Mouse (Mus musculus) neural tube, embryonic 13.5 days (tissue): ENCODE measurements around the gene Rcl1. TPM values are rescaled to one million over a fixed set of nuclear protein-coding genes. Genes with fewer than 3 reads are reported as not detected.

Experiments
- ATAC-seq: fragments of 200-750 bp; cut with Nextera tagmentation; 2 replicates; pipeline ENCODE4 v1.8.0; 2017; ENCODE audit warnings: low read depth, mild to moderate bottlenecking, moderate TSS enrichment, moderate library complexity
- H3K27ac ChIP-seq: fragments of 300-500 bp; sonication (generic); replicated peaks from 2 replicates; pipeline ENCODE4 v1.5.1; 2015; ENCODE audit warnings: moderate library complexity, mild to moderate bottlenecking, inconsistent platforms
- H3K27me3 ChIP-seq: fragments of 300-500 bp; sonication (generic); 2 replicates; pipeline ENCODE4 v1.6.1; 2015; ENCODE audit warnings: mild to moderate bottlenecking, inconsistent platforms
- H3K36me3 ChIP-seq: fragments of 300-500 bp; sonication (generic); 2 replicates; pipeline ENCODE4 v1.6.1; 2015; ENCODE audit warnings: mild to moderate bottlenecking, inconsistent platforms
- H3K4me1 ChIP-seq: fragments of 300-500 bp; sonication (generic); replicated peaks from 2 replicates; pipeline ENCODE4 v1.6.1; 2015; ENCODE audit warnings: inconsistent platforms
- H3K4me2 ChIP-seq: fragments of 300-500 bp; sonication (generic); 2 replicates; pipeline ENCODE4 v1.6.1; 2015; ENCODE audit warnings: inconsistent platforms, mild to moderate bottlenecking, moderate library complexity
- H3K4me3 ChIP-seq: fragments of 300-500 bp; sonication (generic); 2 replicates; pipeline ENCODE4 v1.5.1; 2015; ENCODE audit warnings: mild to moderate bottlenecking, inconsistent platforms
- H3K9ac ChIP-seq: fragments of 300-500 bp; sonication (generic); 2 replicates; pipeline ENCODE4 v1.6.1; 2015; ENCODE audit warnings: moderate library complexity, mild to moderate bottlenecking, inconsistent platforms
- H3K9me3 ChIP-seq: fragments of 300-500 bp; sonication (generic); 2 replicates; pipeline ENCODE4 v1.6.1; 2016; ENCODE audit warnings: inconsistent platforms
- WGBS: fragments of 180-500 bp; shearing (Covaris S2); methylation state at CpG from one replicate; pipeline ENCODE4 v1.1.7; 2015; 5-methylcytosine and 5-hydroxymethylcytosine counted together
- polyA plus RNA-seq: library from polyadenylated mRNA; unstranded; fragments of >200 nt; fragmentation: Nextera tagmentation; extraction: Ambion mirVana; gene quantifications from 2 replicates; pipeline ENCODE4 v1.2.1, GENCODE M21; 2015

Rcl1 gene
- polyA plus RNA-seq, 1 experiment from 2014 or later, result 32.8 TPM

DNA sequence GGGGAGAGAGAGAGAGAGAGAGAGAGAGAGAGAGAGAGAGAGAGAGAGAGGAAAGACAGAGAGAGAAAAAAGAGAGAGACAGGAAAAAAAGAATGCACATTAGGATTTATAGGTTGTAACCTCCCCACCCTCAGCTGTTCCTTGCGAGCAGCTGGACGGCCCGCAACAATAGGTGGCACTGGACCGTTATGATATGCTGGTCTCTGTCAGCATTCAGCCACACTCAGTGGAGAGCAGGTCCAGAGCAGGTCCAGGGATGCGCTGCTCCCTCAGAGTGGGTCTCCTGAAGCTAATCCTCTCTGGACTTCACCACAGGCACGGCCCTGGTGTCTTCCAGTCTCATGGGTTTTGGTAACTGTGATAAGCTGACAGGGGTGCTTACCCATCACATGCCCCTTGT is 15.6 kb downstream of the Rcl1 start:
- no peak overlapping the region for H3K4me2 ChIP-seq
- H3K36me3 ChIP-seq, result peaks cover 28% of the 10 kb centered on the region
- H3K9me3 ChIP-seq, result no peaks in the 10 kb centered on the region; the same call in 1 of the 2 replicates
- H3K27ac ChIP-seq, result no peak overlapping the region
- H3K9ac ChIP-seq, result no peak overlapping the region
- WGBS, result 83% methylated on average over 6 of the region's 6 CpGs
- H3K4me3 ChIP-seq, result no peak overlapping the region
- ATAC-seq, result no peak
- H3K27me3 ChIP-seq, result no peaks in the 10 kb centered on the region
- H3K4me1 ChIP-seq, result no peaks in the 10 kb centered on the region

DNA sequence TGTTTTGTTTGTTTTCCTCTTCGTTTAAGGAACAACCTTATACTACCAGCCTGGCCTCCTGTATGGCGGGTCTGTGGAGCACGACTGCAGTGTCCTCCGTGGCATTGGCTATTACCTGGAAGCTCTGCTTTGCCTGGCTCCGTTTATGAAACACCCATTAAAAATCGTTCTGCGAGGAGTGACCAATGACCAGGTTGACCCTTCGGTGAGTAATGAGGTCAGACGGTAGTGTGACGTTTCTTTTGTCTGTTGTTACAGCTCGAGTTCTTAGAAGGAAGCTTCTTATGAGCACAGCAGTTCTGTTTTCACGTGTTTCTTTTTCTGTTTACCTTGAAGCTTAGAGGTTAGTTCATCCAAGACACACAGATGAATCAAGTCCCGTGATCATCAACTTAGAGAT is 17.0 kb downstream of the Rcl1 start:
- Histone ChIP-seq H3K27ac (no peak overlapping the region), H3K4me2 (no peak overlapping the region), H3K27me3 (no peaks in the 10 kb centered on the region), H3K4me1 (no peaks in the 10 kb centered on the region), H3K4me3 (no peak overlapping the region), H3K9ac (no peak overlapping the region), H3K9me3 (no peaks in the 10 kb centered on the region; the same call in 1 of the 2 replicates), H3K36me3 (peaks cover 33% of the 10 kb centered on the region)
- 87% methylated on average over 13 of the region's 13 CpGs for WGBS
- ATAC-seq, result no peak

DNA sequence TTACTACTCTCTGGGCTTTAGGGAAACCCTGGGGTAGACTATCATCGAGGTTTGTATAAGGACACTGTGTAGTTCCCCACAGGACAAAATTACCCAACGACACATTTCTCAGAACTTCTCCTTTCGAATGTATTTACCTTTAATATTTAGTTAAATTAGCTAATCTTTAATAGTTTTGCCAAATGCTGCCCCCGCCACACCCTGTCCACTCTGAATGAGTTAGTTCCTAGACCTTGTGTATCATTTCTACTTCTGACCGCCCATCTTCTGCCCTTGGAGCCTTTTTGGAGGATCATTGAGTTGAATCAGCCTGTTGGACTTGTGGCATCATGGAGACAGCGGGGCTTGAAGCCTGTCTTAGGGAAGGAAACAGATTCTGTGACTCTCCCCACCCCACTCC is 19.1 kb downstream of the Rcl1 start:
- no peak overlapping the region for H3K27ac ChIP-seq
- H3K4me3 ChIP-seq, result no peak overlapping the region
- no peak for ATAC-seq
- H3K9ac ChIP-seq, result no peak overlapping the region
- no peaks in the 10 kb centered on the region for H3K4me1 ChIP-seq
- 93% methylated on average over 6 of the region's 6 CpGs for WGBS
- H3K4me2 ChIP-seq, result no peak overlapping the region
- peaks cover 45% of the 10 kb centered on the region for H3K36me3 ChIP-seq
- H3K27me3 ChIP-seq, result no peaks in the 10 kb centered on the region
- no peaks in the 10 kb centered on the region for H3K9me3 ChIP-seq

DNA sequence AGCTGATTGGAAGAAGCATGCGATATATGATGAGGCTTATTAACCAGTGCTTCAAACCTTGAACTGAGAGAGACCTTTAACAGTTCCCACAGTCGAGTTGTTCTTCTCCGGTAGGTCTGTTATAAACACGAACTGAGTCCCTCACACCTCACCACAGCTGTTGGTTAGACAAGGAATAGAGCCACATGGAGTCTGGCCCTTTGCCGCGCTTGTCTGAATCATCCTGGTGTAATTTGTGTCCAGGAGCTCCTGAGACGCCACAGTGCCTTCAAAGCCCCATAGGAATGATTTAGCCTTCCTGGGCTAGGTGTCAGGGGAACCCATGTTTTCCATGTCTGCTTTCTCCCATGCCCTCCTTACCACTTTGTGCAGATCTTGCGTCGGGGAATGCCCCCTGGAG is 20.2 kb downstream of the Rcl1 start:
- Histone ChIP-seq H3K9ac (no peak overlapping the region), H3K9me3 (no peaks in the 10 kb centered on the region), H3K27ac (no peak overlapping the region), H3K4me2 (no peak overlapping the region), H3K4me1 (no peaks in the 10 kb centered on the region), H3K27me3 (no peaks in the 10 kb centered on the region), H3K4me3 (no peak overlapping the region), H3K36me3 (peaks cover 45% of the 10 kb centered on the region)
- ATAC-seq, result no peak
- 82% methylated on average over 9 of the region's 9 CpGs for WGBS

DNA sequence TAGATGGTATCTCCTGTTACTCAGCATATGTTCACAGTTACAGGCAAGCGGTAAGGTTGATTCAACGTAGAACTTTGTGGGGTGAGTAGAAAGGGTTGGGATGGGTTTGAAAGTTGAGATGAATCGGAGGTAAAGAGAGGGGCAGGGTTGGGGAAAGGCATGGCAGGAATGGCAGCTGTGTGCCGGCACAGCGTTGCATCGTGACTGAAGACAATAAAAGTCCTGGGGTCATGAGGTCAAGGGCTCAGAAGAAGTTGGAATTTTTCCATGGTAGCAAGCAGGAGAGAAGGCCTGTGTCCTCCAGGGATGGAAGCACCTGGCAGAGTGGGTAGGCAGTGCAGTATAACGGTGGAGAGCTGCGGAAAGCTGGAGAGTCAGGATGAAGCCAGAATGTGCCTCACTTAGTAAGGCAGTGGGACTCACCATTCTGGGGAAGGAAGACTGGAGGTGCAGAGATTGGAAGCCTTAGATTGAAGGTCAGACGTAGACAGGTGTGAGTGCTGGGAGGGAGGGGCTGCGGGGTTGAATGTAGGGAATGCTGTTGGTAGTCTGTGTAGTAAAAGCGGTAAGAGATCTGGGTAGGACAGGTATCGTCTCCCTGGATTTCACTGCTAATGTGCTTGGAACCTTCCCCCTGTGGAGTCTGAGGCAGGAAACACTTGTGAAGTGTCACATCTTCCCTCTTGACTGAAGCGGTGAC is 23.9 kb downstream of the Rcl1 start:
- Histone ChIP-seq H3K9me3 (no peaks in the 10 kb centered on the region), H3K9ac (no peak overlapping the region), H3K36me3 (peaks cover 37% of the 10 kb centered on the region), H3K4me1 (no peaks in the 10 kb centered on the region), H3K27me3 (no peaks in the 10 kb centered on the region), H3K27ac (no peak overlapping the region), H3K4me3 (no peak overlapping the region), H3K4me2 (no peak overlapping the region)
- ATAC-seq, result no peak
- 84% methylated on average over 13 of the region's 13 CpGs for WGBS

DNA sequence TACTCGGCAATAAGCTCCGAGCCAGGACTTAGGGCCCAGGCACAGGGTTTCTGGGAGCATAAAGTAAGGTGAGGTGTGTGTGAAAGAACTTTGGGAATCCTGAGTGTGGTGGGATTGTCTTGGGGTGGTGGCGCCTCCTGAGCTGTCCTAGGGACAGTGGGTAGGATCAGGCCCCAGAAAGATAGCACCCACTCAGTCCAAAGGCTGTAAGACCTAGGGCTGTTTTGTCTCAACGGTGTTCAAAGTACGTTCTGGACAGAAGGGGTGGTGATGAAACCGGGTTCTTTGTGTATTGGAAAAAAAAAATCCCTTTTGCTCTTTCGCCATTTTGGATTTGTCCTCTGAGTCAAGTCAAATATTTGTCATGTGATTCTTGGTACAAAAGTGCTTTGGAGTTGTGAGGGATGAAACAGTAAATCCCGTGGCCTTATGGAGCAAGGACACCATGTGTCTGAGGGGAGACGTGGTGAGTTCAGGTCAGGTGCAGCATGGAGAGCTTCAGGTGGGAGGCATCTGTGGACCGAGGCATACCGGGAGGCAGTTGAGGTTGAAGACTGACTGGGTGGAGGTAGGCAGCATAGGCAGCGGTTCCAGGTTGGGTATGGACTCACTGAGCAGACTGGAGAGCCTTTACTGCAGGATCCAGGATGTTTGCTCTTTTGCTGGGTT is 25.3 kb downstream of the Rcl1 start:
- 94% methylated on average over 12 of the region's 12 CpGs for WGBS
- Histone ChIP-seq H3K9ac (no peak overlapping the region), H3K36me3 (peaks cover 34% of the 10 kb centered on the region), H3K9me3 (no peaks in the 10 kb centered on the region), H3K4me3 (no peak overlapping the region), H3K4me2 (no peak overlapping the region), H3K27ac (no peak overlapping the region), H3K4me1 (no peaks in the 10 kb centered on the region), H3K27me3 (no peaks in the 10 kb centered on the region)
- ATAC-seq, result no peak

DNA sequence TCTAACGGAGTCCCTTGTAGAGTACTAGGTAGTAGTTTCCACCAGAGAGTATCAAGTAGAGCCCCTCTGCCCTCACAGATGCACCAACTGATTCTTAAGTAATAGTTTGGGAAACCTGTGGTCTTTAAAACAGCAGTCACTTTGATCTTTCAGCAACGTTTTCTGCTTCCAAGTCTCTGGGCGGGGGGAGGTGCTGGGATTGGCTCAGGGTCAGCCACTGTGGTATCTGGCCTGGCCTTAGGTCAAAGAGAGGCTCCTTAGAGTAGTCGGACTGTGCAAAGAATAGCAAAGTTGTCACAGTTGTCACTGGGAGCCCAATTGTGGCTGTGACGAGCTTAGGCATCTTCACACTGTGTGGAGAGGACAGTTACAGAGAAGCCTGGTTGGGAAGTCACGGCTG is 26.2 kb downstream of the Rcl1 start:
- no peaks in the 10 kb centered on the region for H3K4me1 ChIP-seq
- H3K27ac ChIP-seq, result no peak overlapping the region
- no peaks in the 10 kb centered on the region for H3K9me3 ChIP-seq
- H3K27me3 ChIP-seq, result no peaks in the 10 kb centered on the region
- peaks cover 38% of the 10 kb centered on the region for H3K36me3 ChIP-seq
- H3K9ac ChIP-seq, result no peak overlapping the region
- H3K4me3 ChIP-seq, result no peak overlapping the region
- H3K4me2 ChIP-seq, result no peak overlapping the region
- ATAC-seq, result no peak
- WGBS, result 65% methylated on average over 6 of the region's 6 CpGs

DNA sequence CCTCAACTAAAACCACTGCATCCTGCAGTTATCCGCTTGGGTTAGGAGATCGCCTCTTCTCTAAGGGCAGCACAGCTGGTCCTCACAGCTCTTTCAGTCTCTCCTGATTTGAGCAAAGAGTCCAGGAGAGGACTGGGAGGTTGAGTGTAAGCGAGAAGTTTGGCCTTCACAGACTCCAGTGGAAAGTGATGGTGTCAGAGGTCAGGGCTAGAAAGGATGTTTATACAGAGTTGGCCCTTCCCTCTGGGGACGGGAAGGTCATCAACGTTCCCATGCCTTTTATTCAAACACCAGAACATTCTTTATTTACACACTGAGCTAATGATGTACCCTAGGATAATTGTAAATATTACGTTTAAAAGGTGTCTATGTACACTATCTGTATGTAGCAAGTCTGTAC is 27.0 kb downstream of the Rcl1 start:
- H3K4me1 ChIP-seq, result no peaks in the 10 kb centered on the region
- WGBS, result 90% methylated on average over 6 of the region's 6 CpGs
- no peaks in the 10 kb centered on the region for H3K9me3 ChIP-seq
- ATAC-seq, result no peak
- no peak overlapping the region for H3K4me3 ChIP-seq
- H3K27ac ChIP-seq, result no peak overlapping the region
- H3K27me3 ChIP-seq, result no peaks in the 10 kb centered on the region
- H3K36me3 ChIP-seq, result peaks cover 39% of the 10 kb centered on the region
- no peak overlapping the region for H3K4me2 ChIP-seq
- no peak overlapping the region for H3K9ac ChIP-seq

DNA sequence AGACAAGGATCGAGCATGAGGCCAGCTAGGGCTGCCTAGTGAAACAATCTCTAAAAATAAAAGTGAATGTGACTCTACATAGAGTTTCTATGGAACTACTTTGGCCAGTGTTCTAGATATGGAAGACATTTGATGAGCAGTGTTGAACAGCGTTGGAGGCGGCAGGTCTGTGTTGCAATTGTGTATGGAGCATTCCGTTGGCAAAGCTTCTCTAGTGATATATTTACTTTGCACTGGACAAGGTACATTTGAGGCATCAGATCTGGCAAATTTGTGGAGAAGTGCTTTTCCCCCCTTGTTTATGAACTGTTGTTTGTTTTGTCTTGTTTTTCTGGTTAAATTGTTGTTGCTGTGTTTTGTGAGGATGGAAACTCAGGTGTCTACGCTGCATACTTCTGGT is 28.4 kb downstream of the Rcl1 start:
- WGBS, result 96% methylated on average over 5 of the region's 5 CpGs
- H3K27me3 ChIP-seq, result no peaks in the 10 kb centered on the region
- H3K9ac ChIP-seq, result no peak overlapping the region
- no peak overlapping the region for H3K27ac ChIP-seq
- no peak for ATAC-seq
- no peaks in the 10 kb centered on the region for H3K4me1 ChIP-seq
- H3K4me2 ChIP-seq, result no peak overlapping the region
- peaks cover 29% of the 10 kb centered on the region for H3K36me3 ChIP-seq
- no peak overlapping the region for H3K4me3 ChIP-seq
- no peaks in the 10 kb centered on the region for H3K9me3 ChIP-seq

DNA sequence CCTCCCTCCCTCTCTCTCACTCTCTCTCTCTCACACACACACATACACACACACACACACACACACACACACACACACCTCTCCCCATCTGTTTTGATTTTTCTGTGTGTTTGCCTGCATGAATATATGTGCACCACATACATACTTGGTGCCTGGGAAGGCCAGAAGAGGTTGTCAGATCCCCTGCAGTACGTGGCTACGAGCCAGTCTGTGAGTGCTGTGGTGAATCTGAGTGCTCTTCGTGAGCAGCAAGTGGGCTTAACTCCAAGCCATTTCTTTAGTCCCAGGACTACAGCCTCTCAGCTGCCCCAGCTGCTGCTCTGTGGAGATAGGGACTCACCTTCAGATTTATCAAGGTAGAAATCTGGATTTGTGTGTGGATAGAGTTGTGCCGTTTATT is 30.0 kb downstream of the Rcl1 start:
- Histone ChIP-seq H3K27me3 (no peaks in the 10 kb centered on the region), H3K9me3 (no peaks in the 10 kb centered on the region), H3K4me1 (no peaks in the 10 kb centered on the region), H3K27ac (no peak overlapping the region), H3K4me2 (no peak overlapping the region), H3K36me3 (peaks cover 37% of the 10 kb centered on the region), H3K9ac (no peak overlapping the region), H3K4me3 (no peak overlapping the region)
- no peak for ATAC-seq
- WGBS, result 90% methylated on average over 4 of the region's 4 CpGs

DNA sequence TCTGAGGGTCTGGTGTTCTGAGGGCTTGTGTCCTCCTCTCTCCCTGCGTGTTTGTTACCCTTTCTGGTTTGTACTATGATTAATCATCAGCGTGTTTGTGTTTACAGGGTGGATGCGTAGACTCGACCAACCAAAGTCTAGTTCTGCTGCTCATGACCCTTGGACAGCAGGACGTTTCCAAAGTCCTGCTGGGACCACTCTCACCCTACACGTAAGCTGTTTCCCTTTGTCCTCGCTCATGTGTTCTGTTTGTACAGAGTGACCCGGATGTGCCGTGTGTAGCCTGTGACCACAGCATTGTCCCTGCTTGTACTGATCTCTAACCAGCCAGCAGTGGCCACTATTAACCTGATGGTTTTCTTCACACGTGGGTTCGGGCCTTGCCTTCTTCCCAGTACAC is 33.1 kb downstream of the Rcl1 start:
- no peak overlapping the region for H3K4me3 ChIP-seq
- 91% methylated on average over 11 of the region's 11 CpGs for WGBS
- ATAC-seq, result no peak

DNA sequence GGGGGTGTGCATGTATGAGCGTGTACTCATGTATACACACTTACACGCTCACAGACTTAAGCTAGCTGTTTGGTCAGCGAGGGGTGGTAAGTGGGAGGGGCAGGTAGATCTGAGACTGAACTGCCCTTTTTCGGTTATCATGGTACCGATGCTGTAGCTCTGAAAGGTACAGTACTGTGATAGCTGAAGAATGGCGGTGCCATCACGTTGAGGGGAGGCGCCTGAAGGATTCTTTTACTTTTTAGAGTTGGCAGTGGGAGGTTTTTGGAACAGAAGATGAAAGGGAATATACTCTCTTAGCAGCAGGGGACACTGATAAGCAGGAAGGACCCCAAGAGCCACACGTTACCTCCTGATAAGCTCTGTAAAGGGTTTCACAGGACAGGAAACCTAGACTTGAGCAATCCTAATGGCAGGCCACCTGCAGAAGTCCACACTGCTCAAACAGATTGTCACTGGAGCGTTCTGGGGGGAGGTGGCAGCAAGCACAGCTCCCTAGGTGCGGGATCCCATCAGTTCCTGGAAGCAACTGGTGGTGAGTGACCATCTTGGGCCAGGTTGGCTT is 34.1 kb downstream of the Rcl1 start:
- H3K4me2 ChIP-seq, result no peak overlapping the region
- no peak for ATAC-seq
- H3K9me3 ChIP-seq, result no peaks in the 10 kb centered on the region
- no peak overlapping the region for H3K4me3 ChIP-seq
- H3K27ac ChIP-seq, result no peak overlapping the region
- H3K27me3 ChIP-seq, result no peaks in the 10 kb centered on the region
- no peaks in the 10 kb centered on the region for H3K4me1 ChIP-seq
- 93% methylated on average over 11 of the region's 11 CpGs for WGBS
- H3K36me3 ChIP-seq, result peaks cover 32% of the 10 kb centered on the region
- no peak overlapping the region for H3K9ac ChIP-seq

More for the DNA sequence above, 33.1 kb downstream of the Rcl1 start:
- Histone ChIP-seq H3K4me2 (no peak overlapping the region), H3K9me3 (no peaks in the 10 kb centered on the region), H3K27ac (no peak overlapping the region), H3K27me3 (no peaks in the 10 kb centered on the region), H3K4me1 (no peaks in the 10 kb centered on the region), H3K9ac (no peak overlapping the region), H3K36me3 (peaks cover 32% of the 10 kb centered on the region)
